Mouse (Mus musculus) kidney, embryonic 14.5 days (tissue): ENCODE results near the gene Lin52. TPM values are rescaled to one million over a fixed set of nuclear protein-coding genes. Genes with fewer than 3 reads are reported as not detected.

Source experiments
- ATAC-seq: fragments of 200-750 bp; cut with Nextera tagmentation; 2 replicates; pipeline ENCODE4 v1.8.0; 2017; ENCODE audit warnings: moderate number of reproducible peaks, mild to moderate bottlenecking, moderate TSS enrichment, moderate library complexity; ENCODE audit not compliant: low FRiP score, low TSS enrichment
- H3K27ac ChIP-seq: fragments of 300-500 bp; sonication (generic); 2 replicates; pipeline ENCODE4 v1.5.1; 2014; ENCODE audit warnings: low read depth, mild to moderate bottlenecking, low read length, moderate library complexity, mixed read lengths
- H3K27me3 ChIP-seq: fragments of 300-500 bp; sonication (generic); 2 replicates; pipeline ENCODE4 v1.6.1; 2014; ENCODE audit warnings: mild to moderate bottlenecking, low read length; ENCODE audit not compliant: control insufficient read depth, insufficient read depth
- H3K36me3 ChIP-seq: fragments of 300-500 bp; sonication (generic); 2 replicates; pipeline ENCODE4 v1.6.1; 2014; ENCODE audit warnings: low read length, mixed read lengths; ENCODE audit not compliant: control insufficient read depth, insufficient read depth
- H3K4me1 ChIP-seq: fragments of 300-500 bp; sonication (generic); 2 replicates; pipeline ENCODE4 v1.6.1; 2014; ENCODE audit warnings: low read length, mixed read lengths; ENCODE audit not compliant: control insufficient read depth, insufficient read depth
- H3K4me2 ChIP-seq: fragments of 300-500 bp; sonication (generic); replicated peaks from 2 replicates; pipeline ENCODE4 v1.6.1; 2014; ENCODE audit warnings: low read depth, mild to moderate bottlenecking, low read length
- H3K4me3 ChIP-seq: fragments of 300-500 bp; sonication (generic); 2 replicates; pipeline ENCODE4 v1.5.1; 2014; ENCODE audit warnings: mild to moderate bottlenecking, low read length
- H3K9ac ChIP-seq: fragments of 300-500 bp; sonication (generic); 2 replicates; pipeline ENCODE4 v1.6.1; 2014; ENCODE audit warnings: low read depth, mild to moderate bottlenecking, low read length, moderate library complexity
- H3K9me3 ChIP-seq: fragments of 300-500 bp; sonication (generic); 2 replicates; pipeline ENCODE4 v1.6.1; 2016; ENCODE audit warnings: low read length; ENCODE audit not compliant: control insufficient read depth
- WGBS: fragments of 180-500 bp; shearing (Covaris S2); extraction: QIAGEN DNeasy Blood & Tissue Kit; methylation state at CpG from one replicate; pipeline ENCODE4 v1.1.7; 2014; 5-methylcytosine and 5-hydroxymethylcytosine counted together
- polyA plus RNA-seq: library from polyadenylated mRNA; unstranded; fragments of >200 nt; fragmentation: Nextera tagmentation; extraction: Ambion mirVana; gene quantifications from 2 replicates; pipeline ENCODE4 v1.2.1, GENCODE M21; 2014

Gene Lin52
- polyA plus RNA-seq, 1 experiment from 2014 or later, result 23.2 TPM

DNA sequence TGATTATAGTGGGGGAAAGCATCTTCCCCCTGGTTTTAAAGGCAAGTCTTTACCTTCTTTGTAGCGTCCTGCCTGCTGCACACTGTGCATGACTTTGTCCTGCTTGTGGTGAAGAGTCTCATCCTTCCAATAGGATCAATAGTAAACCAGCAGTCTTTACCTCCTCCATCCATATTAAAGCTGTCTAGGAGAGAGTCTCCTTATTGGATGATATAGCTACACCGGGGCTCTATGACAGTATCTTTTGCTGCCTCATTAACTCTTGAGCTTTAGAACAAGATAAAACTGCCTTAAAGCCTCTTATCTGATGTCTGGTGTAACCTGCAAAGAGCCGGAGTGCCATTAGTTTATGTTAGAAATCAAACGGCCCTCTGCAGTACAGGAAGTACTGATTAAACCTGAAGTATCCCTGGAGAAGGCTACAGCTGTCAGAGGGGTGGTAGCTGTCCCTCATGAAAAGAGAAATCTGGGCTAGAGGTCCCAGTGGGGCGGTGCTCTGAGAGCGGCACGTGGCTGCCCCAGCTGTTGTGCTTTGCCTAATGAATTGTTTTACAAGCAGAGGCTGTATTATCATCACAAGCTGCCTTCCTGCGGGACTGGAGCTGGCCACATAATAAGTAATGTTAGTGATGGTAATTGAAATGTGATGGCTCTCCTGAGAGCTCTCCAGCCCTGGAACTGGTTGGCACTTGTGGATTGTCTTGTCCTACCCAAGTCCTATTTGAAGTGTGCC, 36.3 kb downstream of the Lin52 start:
- ATAC-seq, result peak; percentile 62; the same call in 1 of the 2 replicates
- H3K9ac ChIP-seq, result no peak overlapping the region
- no peaks in the 10 kb centered on the region for H3K9me3 ChIP-seq
- H3K4me1 ChIP-seq, result peaks cover 8% of the 10 kb centered on the region; the same call in 1 of the 2 replicates
- WGBS, result 10% methylated on average over 8 of the region's 8 CpGs
- no peaks in the 10 kb centered on the region for H3K36me3 ChIP-seq
- no peaks in the 10 kb centered on the region for H3K27me3 ChIP-seq
- H3K4me2 ChIP-seq, result no peak overlapping the region
- H3K4me3 ChIP-seq, result no peak overlapping the region
- no peak overlapping the region for H3K27ac ChIP-seq

DNA sequence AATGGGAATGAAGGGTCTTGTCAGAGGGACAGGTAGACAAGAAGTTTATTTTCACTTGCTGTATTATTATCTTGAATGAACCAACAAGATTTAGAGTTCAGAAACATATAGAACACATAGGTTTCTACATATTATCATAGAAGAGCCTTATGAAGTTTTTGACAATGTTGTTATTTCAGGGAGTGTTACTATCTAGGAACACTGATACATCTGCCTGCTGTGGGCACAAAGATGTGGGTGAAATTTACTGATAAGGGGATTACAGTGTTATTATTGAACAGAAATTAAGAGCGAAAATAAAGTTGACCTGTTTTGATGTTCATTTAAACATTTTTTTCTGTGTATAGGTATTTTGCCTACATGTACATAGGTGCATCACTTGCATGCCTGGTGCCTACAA, 45.6 kb downstream of the Lin52 start:
- ATAC-seq, result no peak
- Histone ChIP-seq H3K4me1 (no peaks in the 10 kb centered on the region), H3K36me3 (no peaks in the 10 kb centered on the region), H3K9ac (no peak overlapping the region), H3K9me3 (no peaks in the 10 kb centered on the region), H3K4me2 (no peak overlapping the region), H3K4me3 (no peak overlapping the region), H3K27me3 (no peaks in the 10 kb centered on the region), H3K27ac (no peak overlapping the region)
- 96% methylated on average over 1 of the region's 1 CpGs for WGBS

- ATAC-seq, result no peak
- H3K4me2 ChIP-seq, result no peak overlapping the region
- no peaks in the 10 kb centered on the region for H3K36me3 ChIP-seq
- no peak overlapping the region for H3K27ac ChIP-seq
- no peak overlapping the region for H3K4me3 ChIP-seq
- WGBS, result 76% methylated on average over 8 of the region's 8 CpGs
- no peaks in the 10 kb centered on the region for H3K27me3 ChIP-seq
- H3K9ac ChIP-seq, result no peak overlapping the region
- no peaks in the 10 kb centered on the region for H3K9me3 ChIP-seq
- no peaks in the 10 kb centered on the region for H3K4me1 ChIP-seq
Observed at GRCm38 (mm10) chr12:84500528-84501263, 49.5 kb downstream of the Lin52 start.

DNA sequence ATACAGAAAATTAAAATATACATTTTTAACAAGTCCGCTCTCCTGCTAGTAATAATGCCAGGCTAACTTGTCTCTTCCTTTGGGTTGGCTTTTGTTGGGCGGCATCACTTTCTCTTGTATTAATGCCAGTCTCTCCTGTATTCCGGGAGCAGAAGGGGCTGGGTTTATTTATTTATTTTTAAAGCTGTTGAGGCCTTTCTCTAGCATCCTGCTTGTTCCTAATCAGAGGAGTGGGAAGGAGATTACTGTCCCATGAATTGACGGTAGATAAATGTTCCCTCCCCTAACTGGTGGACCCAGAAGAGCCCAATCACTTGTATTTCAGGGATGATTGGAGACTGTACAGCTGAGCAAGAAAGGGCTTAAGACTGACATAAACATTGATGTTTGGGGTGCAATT, 50.1 kb downstream of the Lin52 start:
- H3K4me1 ChIP-seq, result no peaks in the 10 kb centered on the region
- H3K9me3 ChIP-seq, result no peaks in the 10 kb centered on the region
- no peak overlapping the region for H3K27ac ChIP-seq
- 82% methylated on average over 4 of the region's 4 CpGs for WGBS
- no peak for ATAC-seq
- no peak overlapping the region for H3K4me2 ChIP-seq
- no peaks in the 10 kb centered on the region for H3K27me3 ChIP-seq
- no peak overlapping the region for H3K9ac ChIP-seq
- no peak overlapping the region for H3K4me3 ChIP-seq
- H3K36me3 ChIP-seq, result no peaks in the 10 kb centered on the region

GRCm38 (mm10) chr12:84506856-84507255, 55.6 kb downstream of the Lin52 start:
- Histone ChIP-seq H3K4me3 (no peak overlapping the region), H3K27ac (no peak overlapping the region), H3K9ac (no peak overlapping the region), H3K4me2 (no peak overlapping the region), H3K4me1 (no peaks in the 10 kb centered on the region), H3K27me3 (no peaks in the 10 kb centered on the region), H3K36me3 (no peaks in the 10 kb centered on the region), H3K9me3 (no peaks in the 10 kb centered on the region)
- 90% methylated on average over 4 of the region's 4 CpGs for WGBS
- ATAC-seq, result no peak

GRCm38 (mm10) chr12:84512016-84512415, 60.8 kb downstream of the Lin52 start:
- H3K4me1 ChIP-seq, result no peaks in the 10 kb centered on the region
- no peaks in the 10 kb centered on the region for H3K27me3 ChIP-seq
- no peak overlapping the region for H3K4me2 ChIP-seq
- no peaks in the 10 kb centered on the region for H3K9me3 ChIP-seq
- ATAC-seq, result no peak
- 69% methylated on average over 3 of the region's 3 CpGs for WGBS
- H3K36me3 ChIP-seq, result no peaks in the 10 kb centered on the region
- no peak overlapping the region for H3K27ac ChIP-seq
- H3K9ac ChIP-seq, result no peak overlapping the region
- no peak overlapping the region for H3K4me3 ChIP-seq

GRCm38 (mm10) chr12:84515486-84515885, 64.3 kb downstream of the Lin52 start:
- no peaks in the 10 kb centered on the region for H3K27me3 ChIP-seq
- no peaks in the 10 kb centered on the region for H3K4me1 ChIP-seq
- H3K27ac ChIP-seq, result no peak overlapping the region
- no peak for ATAC-seq
- no peak overlapping the region for H3K4me2 ChIP-seq
- WGBS, result 71% methylated on average over 4 of the region's 4 CpGs
- no peak overlapping the region for H3K9ac ChIP-seq
- H3K4me3 ChIP-seq, result no peak overlapping the region
- H3K9me3 ChIP-seq, result no peaks in the 10 kb centered on the region
- H3K36me3 ChIP-seq, result no peaks in the 10 kb centered on the region

GRCm38 (mm10) chr12:84516642-84517041, 65.4 kb downstream of the Lin52 start:
- ATAC-seq, result no peak
- H3K4me2 ChIP-seq, result no peak overlapping the region
- no peak overlapping the region for H3K9ac ChIP-seq
- WGBS, result 97% methylated on average over 1 of the region's 1 CpGs
- no peaks in the 10 kb centered on the region for H3K27me3 ChIP-seq
- no peaks in the 10 kb centered on the region for H3K4me1 ChIP-seq
- H3K27ac ChIP-seq, result no peak overlapping the region
- no peaks in the 10 kb centered on the region for H3K36me3 ChIP-seq
- H3K9me3 ChIP-seq, result no peaks in the 10 kb centered on the region
- no peak overlapping the region for H3K4me3 ChIP-seq

GRCm38 (mm10) chr12:84518018-84518417, 66.8 kb downstream of the Lin52 start:
- Histone ChIP-seq H3K4me1 (no peaks in the 10 kb centered on the region), H3K9me3 (no peaks in the 10 kb centered on the region), H3K9ac (no peak overlapping the region), H3K4me2 (no peak overlapping the region), H3K4me3 (no peak overlapping the region), H3K27ac (no peak overlapping the region), H3K27me3 (no peaks in the 10 kb centered on the region), H3K36me3 (no peaks in the 10 kb centered on the region)
- WGBS, result 79% methylated on average over 2 of the region's 2 CpGs
- ATAC-seq, result no peak
